Mouse (Mus musculus): ENCODE data around the gene Hip1r.

GRCm38 (mm10) chr5:124024677-124025076 is 51.2 kb downstream of the Hip1r start:
- no peak for TF ChIP-seq POLR2A (IDR thresholded peaks at IDR 0.05; ENCODE audit: insufficient read depth, low read depth, low read length)
- no peak for TF ChIP-seq CTCF (IDR thresholded peaks at IDR 0.05; ENCODE audit: insufficient read depth, low read depth, low read length)
